Mouse (Mus musculus) liver, embryonic 11.5 days (tissue): Measurements from ENCODE around the gene Jmjd1c. TPM values are rescaled to one million over a fixed set of nuclear protein-coding genes. Genes with fewer than 3 reads are reported as not detected.

Source experiments
- ATAC-seq: fragments of 200-750 bp; cut with Nextera tagmentation; replicated peaks from 2 replicates; pipeline ENCODE4 v1.8.0; 2017; ENCODE audit warnings: moderate number of reproducible peaks, mild to moderate bottlenecking, moderate TSS enrichment, moderate library complexity; ENCODE audit not compliant: low FRiP score
- DNase-seq: peaks from one replicate; pipeline ENCODE4 v3.0.0-alpha.2; 2017; ENCODE audit warnings: low spot score
- H3K27ac ChIP-seq: fragments of 300-500 bp; sonication (generic); 2 replicates; pipeline ENCODE4 v1.5.1; 2014; ENCODE audit warnings: mild to moderate bottlenecking, low read depth, low read length, control low read depth
- H3K27me3 ChIP-seq: fragments of 300-500 bp; sonication (generic); replicated peaks from 2 replicates; pipeline ENCODE4 v1.6.1; 2014; ENCODE audit warnings: low read length, mixed read lengths; ENCODE audit not compliant: control insufficient read depth, insufficient read depth
- H3K36me3 ChIP-seq: fragments of 300-500 bp; sonication (generic); 2 replicates; pipeline ENCODE4 v1.6.1; 2014; ENCODE audit warnings: mild to moderate bottlenecking, low read length, moderate library complexity, mixed read lengths; ENCODE audit not compliant: control insufficient read depth, insufficient read depth
- H3K4me1 ChIP-seq: fragments of 300-500 bp; sonication (generic); replicated peaks from 2 replicates; pipeline ENCODE4 v1.6.1; 2014; ENCODE audit warnings: low read length, mixed read lengths; ENCODE audit not compliant: control insufficient read depth, insufficient read depth
- H3K4me2 ChIP-seq: fragments of 300-500 bp; sonication (generic); 2 replicates; pipeline ENCODE4 v1.6.1; 2014; ENCODE audit warnings: mild to moderate bottlenecking, control low read depth, moderate library complexity
- H3K4me3 ChIP-seq: fragments of 300-500 bp; sonication (generic); 2 replicates; pipeline ENCODE4 v1.5.1; 2014; ENCODE audit warnings: low read depth, low read length, control low read depth
- H3K9ac ChIP-seq: fragments of 300-500 bp; sonication (generic); 2 replicates; pipeline ENCODE4 v1.6.1; 2014; ENCODE audit warnings: low read depth, low read length, control low read depth
- H3K9me3 ChIP-seq: fragments of 300-500 bp; sonication (generic); 2 replicates; pipeline ENCODE4 v1.6.1; 2016; ENCODE audit warnings: low read length, inconsistent platforms, mixed read lengths; ENCODE audit not compliant: control insufficient read depth
- WGBS: fragments of 180-500 bp; shearing (Covaris S2); extraction: QIAGEN DNeasy Blood & Tissue Kit; methylation state at CpG from one replicate; pipeline ENCODE4 v1.1.7; 2014; 5-methylcytosine and 5-hydroxymethylcytosine counted together
- polyA plus RNA-seq: library from polyadenylated mRNA; unstranded; fragments of >200 nt; fragmentation: Nextera tagmentation; extraction: Ambion mirVana; gene quantifications from 2 replicates; pipeline ENCODE4 v1.2.1, GENCODE M21; 2014

Gene Jmjd1c
- polyA plus RNA-seq, 1 experiment from 2014 or later = 31.6 TPM

DNA sequence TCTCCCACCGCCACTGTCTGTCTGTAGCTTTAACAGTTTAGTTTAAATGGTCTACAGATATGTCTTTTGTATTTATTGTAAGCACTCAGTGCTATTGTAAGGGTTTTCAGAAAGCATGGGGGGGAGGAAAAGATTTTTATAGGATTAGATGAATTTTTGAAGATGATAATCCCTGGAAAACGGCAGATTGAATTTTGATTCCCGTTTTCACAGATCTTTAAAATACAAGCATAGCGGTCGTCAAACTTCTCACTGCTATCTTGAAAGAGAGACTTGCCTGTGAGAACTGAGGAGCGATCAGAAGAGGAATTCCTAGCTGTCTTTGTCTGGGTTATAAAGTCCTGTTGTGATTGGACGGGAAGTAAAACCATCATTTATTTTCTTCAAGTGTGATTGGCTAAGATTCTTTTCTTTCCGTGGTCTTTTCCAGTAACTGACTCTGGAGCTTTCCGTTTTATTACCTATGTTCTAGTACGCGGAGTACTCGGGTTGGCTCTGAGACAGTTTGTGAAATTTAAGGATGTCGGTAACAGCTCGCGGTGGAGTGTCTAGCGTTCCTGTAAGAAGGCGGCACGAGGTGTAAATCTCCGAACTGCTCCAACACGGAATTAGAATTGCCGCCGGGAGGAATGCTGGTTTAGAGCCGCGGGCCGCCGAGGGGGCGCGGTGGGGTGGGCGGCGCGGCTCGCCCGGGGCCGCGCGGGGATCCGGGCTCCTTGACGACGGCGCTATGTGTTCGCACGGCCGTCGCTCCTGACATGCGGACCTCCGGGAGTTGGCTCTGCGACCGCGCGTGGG is 30.3 kb downstream of the Jmjd1c start:
- WGBS = 2% methylated on average over 48 of the region's 50 CpGs
- H3K27ac ChIP-seq = peak overlapping the region; percentile 46; the same call in 1 of the 2 replicates
- no peaks in the 10 kb centered on the region for H3K9me3 ChIP-seq
- H3K27me3 ChIP-seq = no peaks in the 10 kb centered on the region; the same call in 1 of the 2 replicates
- peak; percentile 55 for DNase-seq
- H3K4me2 ChIP-seq = peak overlapping the region; percentile 100
- H3K4me1 ChIP-seq = peaks cover 6% of the 10 kb centered on the region; the same call in 1 of the 2 replicates
- peak; percentile 32 for ATAC-seq
- H3K9ac ChIP-seq = peak overlapping the region; percentile 71
- H3K36me3 ChIP-seq = no peaks in the 10 kb centered on the region
- peak overlapping the region; percentile 64 for H3K4me3 ChIP-seq

- Histone ChIP-seq H3K9me3 (no peaks in the 10 kb centered on the region), H3K27me3 (no peaks in the 10 kb centered on the region; the same call in 1 of the 2 replicates), H3K4me2 (peak overlapping the region; percentile 100), H3K36me3 (no peaks in the 10 kb centered on the region), H3K4me1 (peaks cover 8% of the 10 kb centered on the region; the same call in 1 of the 2 replicates), H3K9ac (peak overlapping the region; percentile 71), H3K4me3 (peak overlapping the region; percentile 64), H3K27ac (peak overlapping the region; percentile 46; the same call in 1 of the 2 replicates)
- WGBS = under 1% methylated on average over 115 of the region's 115 CpGs
- peak; percentile 59 for DNase-seq
- peak; percentile 81 for ATAC-seq
Observed at GRCm38 (mm10) chr10:67126859-67127758, 31.2 kb downstream of the Jmjd1c start.

GRCm38 (mm10) chr10:67129531-67129930 is 33.6 kb downstream of the Jmjd1c start:
- ATAC-seq (no peak), DNase-seq (no peak)
- Histone ChIP-seq H3K27me3 (no peaks in the 10 kb centered on the region; the same call in 1 of the 2 replicates), H3K36me3 (no peaks in the 10 kb centered on the region), H3K4me2 (no peak overlapping the region), H3K27ac (no peak overlapping the region), H3K4me1 (peaks cover 8% of the 10 kb centered on the region; the same call in 1 of the 2 replicates), H3K9me3 (no peaks in the 10 kb centered on the region), H3K9ac (no peak overlapping the region), H3K4me3 (no peak overlapping the region)
- 75% methylated on average over 1 of the region's 1 CpGs for WGBS

DNA sequence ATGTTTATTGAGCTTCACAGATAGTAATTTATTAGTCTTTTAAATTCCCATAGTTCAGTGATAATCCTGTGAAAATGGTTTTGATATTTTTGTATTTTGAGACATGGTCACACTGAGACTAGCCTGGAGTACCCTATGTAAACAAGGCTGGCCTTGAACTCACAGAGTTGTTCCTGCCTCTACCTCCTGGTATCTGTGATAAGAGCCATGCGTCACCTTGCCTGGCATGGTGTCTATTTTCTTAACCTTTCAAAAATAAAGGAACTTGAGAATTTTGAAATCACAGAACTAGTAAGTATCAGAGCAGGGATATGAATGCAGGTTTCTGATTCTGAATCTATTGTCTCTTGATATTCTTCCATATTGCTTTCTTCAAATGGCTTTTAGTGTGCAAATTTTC is 35.8 kb downstream of the Jmjd1c start:
- no peaks in the 10 kb centered on the region; the same call in 1 of the 2 replicates for H3K27me3 ChIP-seq

GRCm38 (mm10) chr10:67134322-67134721 is 38.4 kb downstream of the Jmjd1c start:
- 84% methylated on average over 2 of the region's 2 CpGs for WGBS

More for the DNA sequence above, 35.8 kb downstream of the Jmjd1c start:
- no peak for ATAC-seq
- no peaks in the 10 kb centered on the region for H3K9me3 ChIP-seq
- DNase-seq = no peak
- H3K4me3 ChIP-seq = no peak overlapping the region
- no peaks in the 10 kb centered on the region for H3K36me3 ChIP-seq
- no peak overlapping the region for H3K4me2 ChIP-seq
- 49% methylated on average over 1 of the region's 1 CpGs for WGBS
- H3K27ac ChIP-seq = no peak overlapping the region
- H3K4me1 ChIP-seq = peaks cover 8% of the 10 kb centered on the region
- no peak overlapping the region for H3K9ac ChIP-seq

GRCm38 (mm10) chr10:67137437-67137836 is 41.5 kb downstream of the Jmjd1c start:
- ATAC-seq (no peak), DNase-seq (no peak)
- no peaks in the 10 kb centered on the region for H3K9me3 ChIP-seq
- no peaks in the 10 kb centered on the region for H3K27me3 ChIP-seq
- H3K27ac ChIP-seq = no peak overlapping the region
- no peaks in the 10 kb centered on the region; the same call in 1 of the 2 replicates for H3K4me1 ChIP-seq
- H3K4me3 ChIP-seq = no peak overlapping the region
- H3K4me2 ChIP-seq = no peak overlapping the region
- H3K36me3 ChIP-seq = no peaks in the 10 kb centered on the region
- WGBS = 88% methylated on average over 2 of the region's 2 CpGs
- H3K9ac ChIP-seq = no peak overlapping the region

More at GRCm38 (mm10) chr10:67134322-67134721, 38.4 kb downstream of the Jmjd1c start:
- Histone ChIP-seq H3K36me3 (no peaks in the 10 kb centered on the region), H3K4me3 (no peak overlapping the region), H3K4me1 (peaks cover 4% of the 10 kb centered on the region), H3K9ac (no peak overlapping the region), H3K9me3 (no peaks in the 10 kb centered on the region), H3K4me2 (no peak overlapping the region), H3K27ac (no peak overlapping the region), H3K27me3 (no peaks in the 10 kb centered on the region)
- ATAC-seq = no peak
- no peak for DNase-seq

DNA sequence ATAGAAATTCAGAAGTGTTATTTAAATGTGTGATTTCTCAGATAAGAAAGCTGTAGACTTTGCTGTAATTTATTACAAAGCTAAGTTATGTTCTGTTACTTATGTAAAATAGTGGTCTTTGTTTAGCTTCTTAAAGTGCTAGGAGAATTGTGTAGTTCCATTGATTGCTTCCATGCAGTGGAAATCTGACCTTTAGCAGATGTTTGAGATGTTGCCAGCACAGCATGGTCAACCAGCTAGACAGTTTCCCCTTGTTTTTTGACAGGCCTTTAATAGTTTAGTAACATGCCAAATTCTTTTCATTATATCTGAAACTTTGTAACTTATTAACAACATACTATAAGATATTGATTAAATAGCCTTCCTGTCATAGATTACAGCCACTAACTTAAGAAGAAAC is 47.7 kb downstream of the Jmjd1c start:
- no peak overlapping the region for H3K4me2 ChIP-seq
- H3K27me3 ChIP-seq = no peaks in the 10 kb centered on the region
- no peaks in the 10 kb centered on the region for H3K4me1 ChIP-seq
- ATAC-seq = no peak
- H3K9ac ChIP-seq = no peak overlapping the region
- no peaks in the 10 kb centered on the region for H3K36me3 ChIP-seq
- no peak overlapping the region for H3K4me3 ChIP-seq
- no peak for DNase-seq
- H3K9me3 ChIP-seq = no peaks in the 10 kb centered on the region
- H3K27ac ChIP-seq = no peak overlapping the region

DNA sequence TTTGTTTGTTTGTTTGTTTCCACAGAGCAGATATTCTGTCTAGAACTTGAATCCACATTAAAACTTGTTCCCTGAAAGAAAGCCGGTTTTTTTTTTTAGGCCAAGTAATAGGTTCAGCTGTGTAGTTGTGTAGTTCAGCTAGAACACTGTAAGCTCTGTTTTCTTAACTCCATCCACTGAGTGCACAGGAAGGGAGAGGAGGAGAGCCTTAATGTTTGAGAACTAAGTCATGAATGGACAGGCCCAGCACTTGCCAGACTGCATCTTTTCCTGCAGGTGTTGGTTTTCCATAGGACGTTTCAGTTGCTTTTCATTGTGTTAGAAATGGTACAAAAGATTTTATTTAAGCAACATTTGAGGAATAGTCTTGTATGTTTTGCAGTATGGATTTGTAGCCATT is 48.3 kb downstream of the Jmjd1c start:
- no peak overlapping the region for H3K4me3 ChIP-seq
- ATAC-seq = no peak
- WGBS = 77% methylated on average over 2 of the region's 2 CpGs
- H3K4me1 ChIP-seq = no peaks in the 10 kb centered on the region
- H3K27ac ChIP-seq = no peak overlapping the region
- H3K4me2 ChIP-seq = no peak overlapping the region
- no peaks in the 10 kb centered on the region for H3K36me3 ChIP-seq
- H3K27me3 ChIP-seq = no peaks in the 10 kb centered on the region
- H3K9me3 ChIP-seq = no peaks in the 10 kb centered on the region
- no peak overlapping the region for H3K9ac ChIP-seq
- no peak for DNase-seq
